Mouse (Mus musculus) embryonic facial prominence, embryonic 11.5 days (tissue): ENCODE results near the gene Nop9. TPM values are rescaled to one million over a fixed set of nuclear protein-coding genes. Genes with fewer than 3 reads are reported as not detected.

Experiments used
- ATAC-seq: fragments of 200-750 bp; cut with Nextera tagmentation; replicated peaks from 2 replicates; pipeline ENCODE4 v1.8.0; 2017; ENCODE audit warnings: low read depth; ENCODE audit not compliant: insufficient number of reproducible peaks, low FRiP score, low TSS enrichment
- DNase-seq: peaks from one replicate; pipeline ENCODE4 v3.0.0-alpha.2; 2015; ENCODE audit warnings: low spot score
- H3K27ac ChIP-seq: fragments of 300-500 bp; sonication (generic); replicated peaks from 2 replicates; pipeline ENCODE4 v1.5.1; 2014; ENCODE audit warnings: mild to moderate bottlenecking, low read depth, low read length, control low read depth
- H3K27me3 ChIP-seq: fragments of 300-500 bp; sonication (generic); 2 replicates; pipeline ENCODE4 v1.6.1; 2014; ENCODE audit warnings: mild to moderate bottlenecking, low read length, moderate library complexity, mixed read lengths; ENCODE audit not compliant: control insufficient read depth, insufficient read depth
- H3K36me3 ChIP-seq: fragments of 300-500 bp; sonication (generic); replicated peaks from 2 replicates; pipeline ENCODE4 v1.6.1; 2014; ENCODE audit warnings: low read depth, mild to moderate bottlenecking, low read length, moderate library complexity, mixed read lengths; ENCODE audit not compliant: control insufficient read depth, insufficient read depth
- H3K4me1 ChIP-seq: fragments of 300-500 bp; sonication (generic); 2 replicates; pipeline ENCODE4 v1.6.1; 2014; ENCODE audit warnings: low read length, mixed read lengths; ENCODE audit not compliant: control insufficient read depth, insufficient read depth
- H3K4me2 ChIP-seq: fragments of 300-500 bp; sonication (generic); 2 replicates; pipeline ENCODE4 v1.6.1; 2014; ENCODE audit warnings: low read depth, mild to moderate bottlenecking, control low read depth, low read length, moderate library complexity
- H3K4me3 ChIP-seq: fragments of 300-500 bp; sonication (generic); 2 replicates; pipeline ENCODE4 v1.5.1; 2014; ENCODE audit warnings: low read depth, low read length, control low read depth
- H3K9ac ChIP-seq: fragments of 300-500 bp; sonication (generic); replicated peaks from 2 replicates; pipeline ENCODE4 v1.6.1; 2014; ENCODE audit warnings: mild to moderate bottlenecking, control low read depth, low read length
- H3K9me3 ChIP-seq: fragments of 300-500 bp; sonication (generic); replicated peaks from 2 replicates; pipeline ENCODE4 v1.6.1; 2016; ENCODE audit warnings: mild to moderate bottlenecking, low read length, inconsistent platforms, mixed read lengths; ENCODE audit not compliant: control insufficient read depth
- WGBS: fragments of 180-500 bp; shearing (Covaris S2); extraction: QIAGEN DNeasy Blood & Tissue Kit; methylation state at CpG from one replicate; pipeline ENCODE4 v1.1.7; 2014; 5-methylcytosine and 5-hydroxymethylcytosine counted together
- polyA plus RNA-seq: library from polyadenylated mRNA; unstranded; fragments of >200 nt; fragmentation: Nextera tagmentation; extraction: Ambion mirVana; gene quantifications from 2 replicates; pipeline ENCODE4 v1.2.1, GENCODE M21; 2014

Nop9 gene
- polyA plus RNA-seq, 1 experiment from 2014 or later: 59.4 TPM

GRCm38 (mm10) chr14:55779656-55780055 lies 34.2 kb downstream of the Nop9 start:
- 0 out of 2 replicates have a peak overlapping the region, but pooled peaks have one; percentile 18 for H3K9ac ChIP-seq
- H3K4me3 ChIP-seq: no peak overlapping the region
- H3K27me3 ChIP-seq: no peaks in the 10 kb centered on the region; the same call in 1 of the 2 replicates
- no peak for ATAC-seq
- peaks cover 3% of the 10 kb centered on the region; the same call in 1 of the 2 replicates for H3K4me1 ChIP-seq
- no peak overlapping the region for H3K4me2 ChIP-seq
- no peaks in the 10 kb centered on the region for H3K9me3 ChIP-seq
- DNase-seq: no peak
- no peak overlapping the region for H3K27ac ChIP-seq
- H3K36me3 ChIP-seq: no peaks in the 10 kb centered on the region
- 66% methylated on average over 16 of the region's 16 CpGs for WGBS

- Histone ChIP-seq H3K9ac (no peak overlapping the region), H3K4me3 (no peak overlapping the region), H3K27ac (no peak overlapping the region), H3K27me3 (no peaks in the 10 kb centered on the region; the same call in 1 of the 2 replicates), H3K4me1 (peaks cover 3% of the 10 kb centered on the region; the same call in 1 of the 2 replicates), H3K4me2 (no peak overlapping the region), H3K36me3 (no peaks in the 10 kb centered on the region), H3K9me3 (no peaks in the 10 kb centered on the region)
- ATAC-seq (no peak), DNase-seq (no peak)
- WGBS: 79% methylated on average over 11 of the region's 11 CpGs
Measured at GRCm38 (mm10) chr14:55780736-55781135, 35.2 kb downstream of the Nop9 start.

- Histone ChIP-seq H3K4me2 (peak overlapping the region; percentile 19), H3K27ac (no peak overlapping the region), H3K36me3 (no peaks in the 10 kb centered on the region), H3K9me3 (no peaks in the 10 kb centered on the region), H3K27me3 (no peaks in the 10 kb centered on the region; the same call in 1 of the 2 replicates), H3K4me1 (peaks cover 3% of the 10 kb centered on the region; the same call in 1 of the 2 replicates), H3K4me3 (no peak overlapping the region), H3K9ac (no peak overlapping the region)
- 11% methylated on average over 14 of the region's 14 CpGs for WGBS
- ATAC-seq (peak; percentile 36; the same call in 1 of the 2 replicates), DNase-seq (peak; percentile 91)
Measured at GRCm38 (mm10) chr14:55781310-55781709, 35.8 kb downstream of the Nop9 start.

- ATAC-seq: no peak
- 32% methylated on average over 9 of the region's 9 CpGs for WGBS
- no peak for DNase-seq
- H3K9me3 ChIP-seq: no peaks in the 10 kb centered on the region
- H3K27ac ChIP-seq: no peak overlapping the region; the same call in 1 of the 2 replicates
- H3K4me2 ChIP-seq: peak overlapping the region; percentile 86
- H3K4me3 ChIP-seq: peak overlapping the region; percentile 46
- 0 out of 2 replicates have a peak overlapping the region, but pooled peaks have one; percentile 1 for H3K9ac ChIP-seq
- no peaks in the 10 kb centered on the region for H3K36me3 ChIP-seq
- H3K4me1 ChIP-seq: peaks cover 3% of the 10 kb centered on the region; the same call in 1 of the 2 replicates
- no peaks in the 10 kb centered on the region; the same call in 1 of the 2 replicates for H3K27me3 ChIP-seq
Measured at GRCm38 (mm10) chr14:55782361-55782960, 37.0 kb downstream of the Nop9 start.

GRCm38 (mm10) chr14:55783171-55783957 lies 37.9 kb downstream of the Nop9 start:
- 0 out of 2 replicates have a peak, but pooled peaks have one; percentile 2 for ATAC-seq
- peak overlapping the region; percentile 65 for H3K9ac ChIP-seq
- H3K36me3 ChIP-seq: no peaks in the 10 kb centered on the region
- DNase-seq: peak; percentile 90
- WGBS: under 1% methylated on average over 30 of the region's 31 CpGs
- peak overlapping the region; percentile 86 for H3K4me2 ChIP-seq
- H3K4me1 ChIP-seq: peaks cover 3% of the 10 kb centered on the region; the same call in 1 of the 2 replicates
- H3K27ac ChIP-seq: peak overlapping the region; percentile 5
- H3K27me3 ChIP-seq: no peaks in the 10 kb centered on the region; the same call in none of the 2 replicates
- peak overlapping the region; percentile 46 for H3K4me3 ChIP-seq
- no peaks in the 10 kb centered on the region for H3K9me3 ChIP-seq

- Histone ChIP-seq H3K9ac (peak within 1 kb of the TSS; percentile 65), H3K27me3 (no peaks in the 10 kb centered on the region; the same call in none of the 2 replicates), H3K4me3 (peak within 1 kb of the TSS; percentile 46), H3K9me3 (no peaks in the 10 kb centered on the region), H3K4me1 (peaks cover 3% of the 10 kb centered on the region; the same call in 1 of the 2 replicates), H3K4me2 (peak within 1 kb of the TSS; percentile 86), H3K36me3 (no peaks in the 10 kb centered on the region), H3K27ac (peak within 1 kb of the TSS; percentile 5)
- WGBS: under 1% methylated on average over 13 of the region's 13 CpGs
- peak; percentile 57 for DNase-seq
- ATAC-seq: 0 out of 2 replicates have a peak, but pooled peaks have one; percentile 20
Measured at GRCm38 (mm10) chr14:55783958-55784235, 38.4 kb downstream of the Nop9 start, which contains the start of gene Adcy4. Gene Adcy4, minus strand, starts transcription at chr14:55784095.

GRCm38 (mm10) chr14:55785195-55785594 lies 39.7 kb downstream of the Nop9 start:
- Histone ChIP-seq H3K27me3 (no peaks in the 10 kb centered on the region; the same call in none of the 2 replicates), H3K4me1 (peaks cover 3% of the 10 kb centered on the region; the same call in 1 of the 2 replicates), H3K4me3 (no peak overlapping the region), H3K4me2 (no peak overlapping the region), H3K9ac (no peak overlapping the region), H3K36me3 (no peaks in the 10 kb centered on the region), H3K27ac (no peak overlapping the region), H3K9me3 (no peaks in the 10 kb centered on the region)
- DNase-seq: peak; percentile 26
- no peak for ATAC-seq
- WGBS: 25% methylated on average over 6 of the region's 6 CpGs
